Mouse (Mus musculus): ENCODE data around the gene Baz2b.
"Not testable (repeated sequence)": the region's sequence is repeated elsewhere in the genome, so short reads cannot be mapped to it uniquely, and the experiment has no call there.

Gene Baz2b

DNA sequence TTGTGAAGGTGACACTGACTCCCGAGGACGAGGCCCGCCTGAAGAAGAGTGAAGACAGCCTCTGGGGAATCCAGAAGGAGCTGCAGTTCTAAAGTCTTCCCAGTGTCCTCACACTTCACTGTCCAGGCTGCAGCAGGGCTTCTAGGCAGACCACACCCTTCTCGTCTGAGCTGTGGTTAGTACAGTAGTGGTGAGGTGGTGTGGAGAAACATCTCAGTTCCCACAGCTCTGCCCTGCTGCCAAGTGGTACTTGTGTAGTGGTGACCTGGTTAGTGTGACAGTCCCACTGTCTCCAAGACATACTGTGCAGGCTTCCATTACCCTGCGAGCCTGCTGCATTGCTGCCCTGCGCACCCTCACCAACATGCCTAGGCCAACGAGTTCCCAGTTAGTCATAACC, 74.7 kb downstream of the Baz2b start:
- in situ Hi-C loops (cut with MboI; ENCODE audit: low sequenced_read_pairs): not testable (repeated sequence)

DNA sequence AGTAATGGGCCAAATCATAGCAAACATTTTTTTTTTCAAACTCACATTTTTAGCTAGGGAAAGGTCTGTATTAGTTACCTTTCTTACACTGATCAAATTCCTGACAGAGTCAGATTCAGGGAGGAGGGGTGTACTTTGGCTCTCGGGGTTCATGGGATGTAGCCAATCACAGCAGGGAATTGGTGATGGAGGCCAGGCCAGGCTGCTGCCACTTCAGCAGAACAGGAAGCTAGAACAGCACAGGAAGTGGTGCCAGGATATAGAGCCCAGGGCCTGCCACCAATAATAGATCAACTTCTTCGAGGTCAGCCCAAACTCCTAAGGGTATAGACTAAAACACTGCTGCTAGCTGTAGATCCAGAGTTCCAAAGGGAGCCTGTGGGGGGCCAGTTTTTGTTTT, 76.6 kb downstream of the Baz2b start:
- in situ Hi-C loops (cut with MboI; ENCODE audit: low sequenced_read_pairs): no loop called here

DNA sequence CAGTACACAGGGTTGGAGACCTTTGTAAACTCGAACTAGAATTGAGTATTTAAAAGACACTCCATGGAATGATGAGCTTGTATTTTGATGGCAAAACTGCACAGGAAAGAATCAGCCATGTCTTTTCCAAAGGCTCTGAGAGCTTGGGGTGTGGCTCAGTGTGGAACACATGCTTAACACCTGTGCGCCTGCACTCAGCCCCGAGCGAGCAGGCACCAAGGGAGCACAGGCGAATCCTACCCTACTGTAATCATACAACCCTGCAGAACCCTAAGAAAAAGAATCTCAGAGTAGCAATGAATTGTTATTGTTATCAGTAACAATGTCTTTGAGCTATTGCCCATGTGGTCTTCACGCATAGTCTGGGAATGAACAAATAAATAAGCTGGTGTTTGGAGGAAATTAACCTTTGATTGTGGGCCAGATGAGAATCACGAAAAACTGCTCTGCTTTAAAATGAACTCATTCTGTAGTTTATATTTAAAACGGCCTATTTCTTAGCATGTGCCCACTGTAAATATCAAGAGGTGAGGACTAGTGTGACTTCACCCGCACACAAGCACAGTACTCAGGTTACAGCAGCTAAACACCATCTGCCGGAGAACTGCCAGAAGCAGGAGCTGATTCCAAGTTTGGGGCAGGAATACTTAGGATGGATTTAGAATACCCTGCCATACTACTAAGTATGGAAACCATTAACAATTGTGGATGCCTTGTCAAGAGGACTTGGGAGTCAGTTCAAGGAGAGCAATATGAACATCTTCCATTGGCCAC, 77.2 kb downstream of the Baz2b start:
- in situ Hi-C loops (cut with MboI; ENCODE audit: low sequenced_read_pairs): no loop called here

DNA sequence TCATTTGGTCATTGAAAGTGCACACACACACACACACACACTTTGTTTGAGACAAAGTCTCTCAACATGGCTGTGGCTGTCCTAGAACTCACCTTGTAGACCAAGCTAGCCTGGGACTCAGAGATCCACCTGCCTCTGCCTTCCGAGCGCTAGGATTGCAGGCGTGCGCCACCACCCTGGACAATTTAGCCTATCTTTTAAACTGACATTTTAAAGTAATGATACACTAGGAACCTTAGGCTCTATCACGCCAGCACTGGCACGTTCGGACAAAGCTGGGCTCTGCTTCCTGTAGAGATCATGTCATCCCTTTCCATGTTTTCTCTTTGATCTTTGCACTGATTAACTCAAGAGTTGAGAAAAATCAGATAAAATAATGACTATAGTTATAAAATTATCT, 81.0 kb downstream of the Baz2b start:
- in situ Hi-C loops (cut with MboI; ENCODE audit: low sequenced_read_pairs): no loop called here

DNA sequence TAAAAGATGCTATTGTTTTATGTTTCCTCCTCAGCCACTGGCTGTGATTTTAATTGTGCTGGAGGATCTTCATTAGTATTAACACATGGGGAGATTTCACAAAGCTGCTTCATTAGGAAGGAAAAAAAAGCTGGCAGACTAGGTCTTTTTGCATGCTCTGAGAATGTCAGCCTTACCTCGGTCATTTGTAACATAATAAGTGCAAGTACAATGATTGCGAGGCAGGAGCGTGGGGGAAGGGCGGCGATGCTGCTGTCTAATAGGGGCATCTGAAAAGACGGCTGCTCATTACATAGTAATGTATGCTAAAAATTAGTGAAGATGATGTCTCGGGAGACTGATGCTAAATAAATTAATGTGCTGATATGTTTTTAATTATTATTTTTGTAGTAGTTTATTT, 82.8 kb downstream of the Baz2b start:
- in situ Hi-C loops (cut with MboI; ENCODE audit: low sequenced_read_pairs): no loop called here

DNA sequence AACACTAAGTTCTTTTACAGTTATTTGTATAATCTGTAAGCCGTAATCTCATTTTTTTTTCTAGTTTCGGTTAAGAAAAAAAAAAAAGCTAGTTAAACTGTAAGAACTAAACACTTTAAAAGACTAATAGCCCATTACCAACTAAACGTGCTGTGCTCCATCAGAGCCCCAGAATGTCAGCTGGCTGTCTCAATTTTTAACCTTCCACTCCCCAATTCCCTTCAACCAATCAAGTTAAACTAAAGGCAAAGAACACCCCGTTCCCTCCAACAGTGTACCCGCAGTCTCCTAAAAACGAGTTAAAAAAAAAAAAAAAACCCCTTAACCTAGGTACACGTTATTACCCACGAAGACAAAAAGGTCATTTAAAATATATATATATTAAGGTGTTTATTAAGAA, 83.3 kb downstream of the Baz2b start:
- in situ Hi-C loops (cut with MboI; ENCODE audit: low sequenced_read_pairs): no loop called here

DNA sequence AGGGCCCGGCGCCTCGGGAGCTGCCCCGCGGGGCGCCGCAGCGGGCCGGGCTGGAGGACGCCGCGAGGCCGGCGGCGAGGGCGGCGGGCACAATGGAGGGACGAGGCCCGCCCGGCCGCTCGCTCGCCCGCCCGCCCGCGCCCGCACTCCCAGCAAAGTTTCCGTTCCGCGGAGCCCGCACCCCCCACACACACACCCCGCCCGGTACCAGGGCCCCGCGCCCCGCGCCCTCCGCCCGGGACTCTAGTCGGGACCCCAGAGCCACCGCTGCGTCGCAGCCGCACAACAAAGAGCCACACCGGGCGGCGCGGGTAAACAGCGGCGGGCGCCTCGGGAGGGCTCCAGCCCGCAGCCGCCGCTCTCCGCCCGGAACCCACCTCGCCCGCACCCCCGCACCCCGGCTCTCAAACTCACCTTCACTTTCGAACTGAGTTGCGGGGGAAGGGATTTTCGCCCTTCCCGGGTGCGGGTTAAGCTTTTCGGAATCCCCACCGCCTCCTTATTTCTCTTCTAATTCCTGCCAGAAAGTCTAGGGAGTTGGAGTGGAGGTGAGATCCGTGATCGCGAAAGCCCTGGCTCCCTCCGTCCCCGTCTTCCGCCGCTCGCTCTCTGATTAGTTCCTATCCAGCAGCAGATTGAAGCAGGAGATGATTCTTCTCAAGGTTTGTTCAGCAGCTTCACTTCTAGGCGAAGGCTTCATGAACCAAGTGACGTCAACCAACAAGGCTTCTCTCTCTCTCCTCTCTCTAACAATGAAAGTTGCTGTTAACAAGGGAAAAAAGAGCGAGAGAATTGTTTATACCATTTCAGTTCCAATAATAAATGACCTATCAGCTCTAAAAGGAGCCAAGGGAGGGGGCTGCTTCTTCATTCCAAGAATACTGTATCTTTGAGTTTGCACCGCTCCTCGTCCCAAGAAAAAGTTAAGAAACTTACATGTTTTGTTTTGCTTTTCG, 84.3 kb downstream of the Baz2b start:
- in situ Hi-C loops (cut with MboI; ENCODE audit: low sequenced_read_pairs): no loop called here

DNA sequence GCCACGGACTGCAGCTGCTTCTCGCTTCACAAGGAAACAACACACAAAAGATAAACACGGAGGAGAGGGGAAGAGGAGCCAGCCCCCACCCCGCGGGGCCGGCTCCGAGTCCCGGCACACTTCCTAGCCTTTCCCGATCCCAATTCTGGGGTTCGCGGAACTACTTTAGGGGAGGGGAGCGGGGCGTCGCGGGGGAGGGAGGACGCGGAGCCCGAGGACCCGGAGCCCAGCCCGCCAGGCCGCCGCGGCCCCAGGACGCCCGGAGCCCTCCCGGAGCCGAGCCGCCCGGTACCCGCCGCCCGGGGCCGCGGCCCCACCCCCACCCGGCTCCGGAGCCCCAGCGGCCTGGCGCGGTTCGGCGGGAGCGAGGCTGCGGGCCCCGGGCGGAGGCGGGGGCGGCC, 85.0 kb downstream of the Baz2b start:
- in situ Hi-C loops (cut with MboI; ENCODE audit: low sequenced_read_pairs): no loop called here

DNA sequence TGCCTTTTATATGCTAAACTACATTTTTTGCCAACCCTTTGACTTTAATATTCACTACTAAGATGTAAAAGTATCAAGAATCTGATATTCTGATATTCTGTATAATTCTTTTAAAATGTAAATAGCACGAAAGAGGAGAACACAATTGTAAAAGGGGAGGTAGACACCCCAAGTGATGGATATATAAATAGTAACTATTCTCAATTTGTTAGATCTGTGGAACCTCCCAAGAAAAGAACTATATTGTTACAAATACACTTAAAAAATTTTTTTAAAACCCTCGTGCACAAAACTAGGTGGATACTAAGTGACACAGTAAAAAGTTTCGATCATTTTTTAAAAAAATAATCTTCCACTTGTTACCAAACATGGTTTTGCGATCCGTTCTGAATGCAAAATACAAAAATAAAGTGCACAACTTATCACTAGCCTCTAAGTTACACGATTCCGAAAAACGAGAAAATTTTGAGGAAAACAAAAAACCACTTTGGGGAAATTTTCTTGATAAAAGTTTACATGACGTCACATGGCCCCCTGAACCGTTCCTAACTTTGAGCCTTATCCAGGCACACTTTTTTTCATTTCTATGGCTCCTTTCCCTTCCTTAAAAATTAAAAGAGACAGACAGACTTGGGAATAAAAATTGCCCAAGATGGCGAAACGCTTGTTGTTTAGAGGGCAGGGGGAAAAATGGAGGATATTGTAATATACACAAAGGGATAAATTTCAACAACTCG, 85.6 kb downstream of the Baz2b start:
- in situ Hi-C loops (cut with MboI; ENCODE audit: low sequenced_read_pairs): no loop called here

DNA sequence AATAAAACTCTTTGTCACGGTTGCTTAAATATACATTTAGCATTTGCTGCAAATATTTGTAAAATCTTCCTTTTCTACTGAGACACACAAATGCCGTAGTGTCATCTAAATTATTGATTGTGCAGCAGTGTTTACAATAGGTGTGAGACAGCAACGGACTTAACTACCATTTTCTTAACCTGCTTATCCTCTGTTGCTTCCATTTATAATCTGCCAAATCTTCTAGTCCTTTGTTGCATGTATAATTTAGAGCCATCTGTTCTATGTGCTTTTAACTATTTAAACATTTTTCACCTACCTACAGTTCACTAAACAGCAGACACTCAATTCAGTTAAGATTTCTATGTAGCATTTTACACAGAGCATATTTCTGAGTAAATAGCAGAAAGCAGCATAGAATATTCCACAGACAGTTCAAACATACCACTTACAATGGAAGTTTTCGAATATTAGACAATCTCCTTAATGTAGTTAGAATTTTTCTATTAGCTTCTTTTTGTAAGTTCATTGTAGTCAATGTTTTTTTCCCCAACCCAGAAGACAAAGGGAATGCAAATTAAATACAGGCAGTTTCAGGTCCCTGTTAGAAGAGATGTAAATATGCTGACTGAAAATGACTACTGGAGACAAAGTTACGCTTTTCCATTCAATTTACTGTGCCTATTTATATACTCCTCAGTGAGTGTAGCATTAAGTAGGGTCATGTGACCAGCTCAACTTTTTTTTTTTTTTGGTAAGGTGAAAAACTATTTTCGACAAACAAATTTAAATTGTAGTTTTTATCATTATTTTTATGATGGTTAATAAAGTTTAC, 86.4 kb downstream of the Baz2b start:
- in situ Hi-C loops (cut with MboI; ENCODE audit: low sequenced_read_pairs): no loop called here

DNA sequence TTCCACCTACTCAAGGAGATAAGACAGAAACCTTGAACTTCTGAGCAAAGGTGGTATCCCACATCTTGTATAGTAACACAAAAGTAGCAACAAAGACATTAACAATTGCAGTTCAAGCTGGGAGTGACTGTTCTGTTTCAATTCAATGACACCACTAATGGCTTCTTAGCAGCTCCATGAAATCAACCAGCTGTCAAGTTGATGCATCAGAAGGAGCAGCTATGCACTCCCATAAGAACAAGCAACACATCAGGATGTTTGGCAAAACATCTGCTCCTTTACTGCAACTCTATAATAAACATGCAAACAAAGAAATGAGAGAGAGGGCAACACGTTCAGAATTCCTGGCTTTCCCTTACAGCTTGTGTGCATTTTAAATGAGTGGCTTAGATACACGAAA, 87.5 kb downstream of the Baz2b start:
- in situ Hi-C loops (cut with MboI; ENCODE audit: low sequenced_read_pairs): no loop called here

DNA sequence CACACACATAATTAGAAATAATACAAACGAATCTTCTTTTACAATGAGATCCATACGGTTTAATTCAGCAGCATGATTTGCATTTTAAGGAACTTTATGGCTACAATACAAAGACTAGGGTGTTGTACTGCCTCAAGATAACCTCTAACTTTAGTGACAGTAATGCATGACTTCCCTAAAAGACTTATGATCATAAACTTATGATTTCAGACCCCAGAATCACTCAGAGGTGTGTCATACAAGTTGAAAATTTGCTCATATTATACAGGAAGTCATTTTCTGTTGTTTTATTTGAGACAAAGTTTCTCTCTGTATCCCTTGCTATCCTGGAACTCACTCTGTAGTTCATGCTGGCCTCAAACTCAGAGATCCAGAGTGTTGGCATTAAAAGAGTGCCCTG, 89.0 kb downstream of the Baz2b start:
- in situ Hi-C loops (cut with MboI; ENCODE audit: low sequenced_read_pairs): no loop called here

DNA sequence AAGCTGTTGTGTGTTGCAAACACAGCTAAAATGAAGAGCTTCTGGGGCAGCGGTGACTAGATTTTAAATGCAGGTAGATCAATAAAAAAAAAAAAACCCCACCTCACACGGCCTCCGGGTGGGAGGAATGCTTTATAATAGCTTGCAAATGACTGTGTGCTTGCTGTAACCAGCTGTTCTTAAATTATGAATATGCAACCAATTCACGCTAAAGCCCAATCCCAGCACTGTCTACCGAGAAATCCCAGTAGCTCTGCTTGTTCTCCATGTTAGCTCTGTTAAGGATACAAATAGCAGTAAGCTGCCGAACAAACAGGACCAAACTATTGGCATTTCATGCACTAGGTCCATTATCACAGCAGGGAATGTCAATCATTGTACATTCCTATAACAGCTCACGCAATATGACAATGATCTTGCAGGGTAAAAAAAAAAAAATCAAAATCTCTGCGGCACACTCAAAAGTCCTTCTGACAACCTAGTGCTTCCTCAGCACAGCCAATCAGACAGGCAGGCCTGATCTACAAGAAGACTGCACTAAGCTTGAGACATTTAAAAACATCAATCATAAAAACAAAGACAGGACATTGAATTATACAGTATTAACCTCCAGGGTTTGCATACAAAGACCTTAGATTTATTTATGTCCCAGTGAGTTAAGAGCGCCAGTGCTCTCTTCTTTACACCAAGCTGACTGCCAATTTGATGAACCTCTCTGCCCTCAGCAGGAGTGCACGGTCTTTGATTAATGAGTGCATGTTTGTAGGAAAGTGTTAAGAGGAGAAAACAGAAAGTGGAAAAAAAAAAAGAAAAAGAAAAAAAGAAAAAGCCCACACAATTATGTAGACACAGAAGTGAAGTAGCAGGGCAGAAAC, 90.7 kb downstream of the Baz2b start:
- in situ Hi-C loops (cut with MboI; ENCODE audit: low sequenced_read_pairs): no loop called here

DNA sequence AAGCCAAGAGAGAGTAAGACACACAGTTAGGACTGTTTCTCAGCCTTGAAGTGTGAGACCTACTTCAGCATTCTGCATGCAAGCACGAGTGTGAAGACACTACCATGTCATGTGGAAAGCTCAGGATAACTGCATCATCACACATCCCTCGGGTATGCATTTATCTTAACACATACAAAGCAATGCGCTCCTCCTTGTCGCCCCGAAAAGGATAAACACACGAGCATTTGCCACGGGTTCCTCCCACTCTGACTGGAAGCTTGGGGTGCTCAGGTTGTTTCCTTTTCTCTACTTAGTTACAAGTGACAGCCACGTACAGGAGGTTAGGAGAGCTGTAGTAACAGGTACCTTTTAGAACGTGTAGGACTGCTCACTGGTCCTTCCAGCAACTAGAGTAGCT, 91.8 kb downstream of the Baz2b start:
- in situ Hi-C loops (cut with MboI; ENCODE audit: low sequenced_read_pairs): no loop called here

DNA sequence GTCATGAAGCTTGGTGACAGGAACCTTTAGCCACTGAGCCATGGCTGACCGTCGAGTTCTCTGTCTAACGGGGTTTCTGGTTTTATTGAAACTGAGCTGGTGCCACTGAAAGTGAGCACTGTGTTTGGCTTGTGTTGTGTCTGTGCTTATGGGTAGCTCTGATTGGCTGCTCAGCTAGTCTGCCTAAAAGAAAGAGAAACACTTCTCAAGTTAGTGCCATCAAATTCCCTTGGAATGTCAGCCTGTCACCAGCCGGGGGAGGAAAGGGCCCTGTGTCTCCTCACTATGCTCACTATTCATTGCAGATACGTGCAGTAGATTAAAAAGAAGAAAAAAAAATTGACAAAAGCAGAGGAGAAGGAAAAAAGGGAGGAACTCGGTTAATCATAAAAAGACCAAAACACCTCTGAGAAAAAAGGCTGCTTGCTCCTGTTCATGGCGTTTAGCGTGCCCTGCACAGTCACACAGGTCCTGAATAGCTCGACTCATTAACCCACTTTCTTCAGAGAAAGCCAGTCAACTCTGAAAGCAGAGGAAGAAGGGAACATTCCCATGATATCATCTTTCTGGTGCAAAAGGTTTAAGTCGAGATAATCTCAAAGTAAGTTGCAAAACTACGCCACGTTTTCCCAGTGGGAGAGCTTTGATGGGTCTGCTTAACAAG, 93.6 kb downstream of the Baz2b start:
- in situ Hi-C loops (cut with MboI; ENCODE audit: low sequenced_read_pairs): no loop called here

DNA sequence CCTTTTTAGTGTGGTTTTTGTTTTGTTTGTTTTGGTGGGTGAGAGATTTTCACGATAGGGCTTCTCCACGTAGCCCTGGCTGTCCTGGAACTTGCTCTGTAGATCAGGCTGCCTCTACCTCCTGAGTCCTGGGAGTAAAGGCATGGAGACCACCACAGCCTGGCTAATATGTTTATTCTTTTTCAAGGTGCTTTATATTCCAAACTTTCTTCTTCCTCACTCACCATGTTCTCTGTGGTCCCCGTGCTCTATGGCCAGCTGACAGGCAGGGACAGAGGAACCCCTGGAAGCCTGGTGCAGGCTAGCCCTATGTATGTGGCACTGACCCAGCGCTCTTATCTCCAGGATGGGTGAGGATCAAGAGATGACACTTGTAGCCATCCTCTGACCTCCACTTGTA, 94.7 kb downstream of the Baz2b start:
- in situ Hi-C loops (cut with MboI; ENCODE audit: low sequenced_read_pairs): no loop called here

DNA sequence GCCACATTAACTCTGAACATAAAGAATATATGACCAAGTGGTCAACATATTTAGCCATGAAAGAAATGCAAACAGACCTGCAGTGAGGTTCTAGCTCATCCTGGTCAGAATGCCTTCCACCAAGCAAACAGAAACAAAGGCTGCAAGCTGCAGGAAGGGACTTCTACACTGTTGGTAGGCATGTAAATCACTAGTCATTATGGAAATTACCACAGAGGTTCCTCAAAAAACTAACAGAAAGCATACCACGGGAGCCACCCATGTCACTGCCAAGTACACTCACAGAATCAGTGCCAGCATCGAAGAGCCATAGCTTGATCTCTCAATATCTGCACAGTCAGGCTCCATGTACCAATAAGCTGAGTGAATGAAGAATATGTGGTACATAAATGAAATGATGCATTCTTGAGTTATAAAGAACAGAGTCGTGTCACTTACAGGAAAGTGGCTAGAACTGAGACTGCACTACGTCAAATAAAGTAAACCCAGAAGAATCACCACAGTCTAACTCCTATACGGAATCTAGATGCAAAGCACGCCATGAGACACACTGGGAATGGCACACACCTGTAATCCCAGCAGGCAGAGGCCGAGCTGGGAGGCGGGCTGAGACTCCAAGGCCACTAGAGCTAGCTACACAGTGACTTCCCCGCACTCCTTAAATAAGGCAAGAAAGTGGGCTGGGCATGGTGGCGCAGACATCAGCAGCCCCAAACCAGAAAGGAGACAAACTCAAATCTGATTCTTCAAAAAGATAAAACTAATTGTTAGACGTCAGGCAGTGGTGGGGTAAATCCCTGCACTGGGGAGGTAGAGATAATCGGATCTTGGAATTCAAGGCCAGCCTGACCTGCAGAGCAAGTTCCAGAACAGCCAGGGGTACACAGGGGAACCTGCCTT, 95.7 kb downstream of the Baz2b start:
- in situ Hi-C loops (cut with MboI; ENCODE audit: low sequenced_read_pairs): no loop called here

DNA sequence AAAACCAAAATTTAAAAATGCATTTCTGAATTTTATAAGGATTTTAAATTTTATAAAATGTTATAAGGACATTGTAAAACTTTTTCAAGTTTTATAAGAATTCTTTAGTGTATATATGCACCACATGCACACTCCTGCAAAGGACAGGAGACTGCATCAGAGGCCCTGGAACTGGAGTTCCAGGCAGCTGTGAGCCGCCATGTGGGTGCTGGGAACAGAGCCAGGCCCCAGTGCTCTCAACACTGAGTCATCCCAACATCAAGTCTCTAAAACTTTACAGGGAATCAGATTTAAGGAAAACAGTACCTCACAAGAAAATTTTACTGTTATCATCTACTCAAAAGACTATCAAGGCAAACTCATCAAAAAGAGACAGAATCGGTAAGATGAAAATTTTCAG, 97.5 kb downstream of the Baz2b start:
- in situ Hi-C loops (cut with MboI; ENCODE audit: low sequenced_read_pairs): no loop called here
